Mouse (Mus musculus): ENCODE measurements around the gene Zkscan7. TPM values are rescaled to one million over a fixed set of nuclear protein-coding genes. Genes with fewer than 3 reads are reported as not detected.
A peak's percentile ranks its signal among the peaks of the same experiment; 100 is the strongest.
"Not testable (repeated sequence)": the region's sequence is repeated elsewhere in the genome, so short reads cannot be mapped to it uniquely, and the experiment has no call there.

Gene Zkscan7
- total RNA-seq (2021) = 1 to 10 TPM; 4.8 to 5.6 TPM
- long read RNA-seq, experiment 1, partial matches to known transcripts = 0 of 1 reads
- long read RNA-seq, experiment 1, other reads (novel, unspliced or antisense) = 1 of 1 reads
- long read RNA-seq, experiment 2 = 0 reads

- intact Hi-C loops (cut with DNase I) = no loop called here
- no peak for DNase-seq (ENCODE audit: low spot score in 2 of 2)
Observed at GRCm38 (mm10) chr9:122885385-122885784, at the start of gene Zkscan7. Gene Zkscan7, plus strand, starts transcription at chr9:122885685.

GRCm38 (mm10) chr9:122836126-122836525, 49.4 kb upstream of the Zkscan7 start:
- DNase-seq (ENCODE audit: low spot score in 2 of 2) = no peak
- intact Hi-C loops (cut with DNase I) = no loop called here

GRCm38 (mm10) chr9:122836790-122837189, 48.7 kb upstream of the Zkscan7 start:
- DNase-seq (ENCODE audit: low spot score in 2 of 2) = peak; percentile 55 to 74
- intact Hi-C loops (cut with DNase I) = no loop called here

- intact Hi-C loops (cut with DNase I) = no loop called here
- no peak for DNase-seq (ENCODE audit: low spot score in 2 of 2)
Observed at GRCm38 (mm10) chr9:122837216-122837615, 48.3 kb upstream of the Zkscan7 start.

GRCm38 (mm10) chr9:122837680-122838079, 47.8 kb upstream of the Zkscan7 start:
- DNase-seq (ENCODE audit: low spot score in 2 of 2) = peak in 1 of 2 experiments; percentile 17
- intact Hi-C loops (cut with DNase I) = no loop called here

GRCm38 (mm10) chr9:122843760-122844159, 41.7 kb upstream of the Zkscan7 start, which contains the start of gene Gm35549:
Gene Gm35549, minus strand, starts transcription at chr9:122844035.
- no peak for DNase-seq (ENCODE audit: low spot score in 2 of 2)
- intact Hi-C loops (cut with DNase I) = no loop called here

GRCm38 (mm10) chr9:122845621-122846020, 39.9 kb upstream of the Zkscan7 start:
- intact Hi-C loops (cut with DNase I) = no loop called here
- DNase-seq (ENCODE audit: low spot score in 2 of 2) = no peak

- peak; percentile 63 to 71 for DNase-seq (ENCODE audit: low spot score in 2 of 2)
- intact Hi-C loops (cut with DNase I) = no loop called here
Observed at GRCm38 (mm10) chr9:122846156-122846555, 39.3 kb upstream of the Zkscan7 start.

- DNase-seq (ENCODE audit: low spot score in 2 of 2); intact Hi-C loops (cut with DNase I): not testable (repeated sequence)
Observed at GRCm38 (mm10) chr9:122847811-122848311, 37.6 kb upstream of the Zkscan7 start.

GRCm38 (mm10) chr9:122854526-122854925, 31.0 kb upstream of the Zkscan7 start:
- intact Hi-C loops (cut with DNase I) = loop anchor here (5.0 kb wide), 1 partner anchor 37 kb away; no protein-coding TSS in a partner anchor
- DNase-seq (ENCODE audit: low spot score in 2 of 2) = no peak

- DNase-seq (ENCODE audit: low spot score in 2 of 2); intact Hi-C loops (cut with DNase I): not testable (repeated sequence)
Observed at GRCm38 (mm10) chr9:122855141-122855540, 30.3 kb upstream of the Zkscan7 start.

- intact Hi-C loops (cut with DNase I) = no loop called here
- no peak for DNase-seq (ENCODE audit: low spot score in 2 of 2)
Observed at GRCm38 (mm10) chr9:122855617-122856016, 29.9 kb upstream of the Zkscan7 start.

GRCm38 (mm10) chr9:122856716-122857115, 28.8 kb upstream of the Zkscan7 start:
- intact Hi-C loops (cut with DNase I) = no loop called here
- DNase-seq (ENCODE audit: low spot score in 2 of 2) = no peak

- intact Hi-C loops (cut with DNase I) = no loop called here
- DNase-seq (ENCODE audit: low spot score in 2 of 2) = no peak
Observed at GRCm38 (mm10) chr9:122860752-122861151, 24.7 kb upstream of the Zkscan7 start.

GRCm38 (mm10) chr9:122863731-122864130, 21.8 kb upstream of the Zkscan7 start:
- no peak for DNase-seq (ENCODE audit: low spot score in 2 of 2)
- intact Hi-C loops (cut with DNase I) = no loop called here

- no peak for DNase-seq (ENCODE audit: low spot score in 2 of 2)
- intact Hi-C loops (cut with DNase I) = loop anchor here (5.0 kb wide), 1 partner anchor 57 kb away; the partner anchor contains the start of gene Zfp105
Observed at GRCm38 (mm10) chr9:122864848-122865247, 20.6 kb upstream of the Zkscan7 start.

- intact Hi-C loops (cut with DNase I) = loop anchor here (5.0 kb wide), 1 partner anchor 57 kb away; the partner anchor contains the start of gene Zfp105
Observed at GRCm38 (mm10) chr9:122865697-122866166, 19.8 kb upstream of the Zkscan7 start, which contains the start of gene Zfp445. Gene Zfp445, minus strand, starts transcription at chr9:122866006.

GRCm38 (mm10) chr9:122866192-122866591, 19.3 kb upstream of the Zkscan7 start:
- DNase-seq (ENCODE audit: low spot score in 2 of 2) = no peak
- intact Hi-C loops (cut with DNase I) = loop anchor here (5.0 kb wide), 1 partner anchor 56 kb away; the partner anchor contains the start of gene Zfp105

More at GRCm38 (mm10) chr9:122865697-122866166, 19.8 kb upstream of the Zkscan7 start, which contains the start of gene Zfp445:
- DNase-seq (ENCODE audit: low spot score in 2 of 2) = peak; percentile 78 to 81

GRCm38 (mm10) chr9:122872595-122872994, 12.9 kb upstream of the Zkscan7 start:
- intact Hi-C loops (cut with DNase I) = no loop called here
- DNase-seq (ENCODE audit: low spot score in 2 of 2) = no peak

GRCm38 (mm10) chr9:122874653-122875052, 10.8 kb upstream of the Zkscan7 start:
- intact Hi-C loops (cut with DNase I) = no loop called here
- DNase-seq (ENCODE audit: low spot score in 2 of 2) = no peak

GRCm38 (mm10) chr9:122875145-122875544, 10.3 kb upstream of the Zkscan7 start:
- intact Hi-C loops (cut with DNase I) = no loop called here

More at GRCm38 (mm10) chr9:122875145-122875544, 10.3 kb upstream of the Zkscan7 start:
- DNase-seq (ENCODE audit: low spot score in 2 of 2) = no peak

All from left cerebral cortex, postnatal 14 days (tissue).